Mouse (Mus musculus) adrenal gland, adult 2 months (tissue): ENCODE measurements around the gene Ncan. TPM values are rescaled to one million over a fixed set of nuclear protein-coding genes. Genes with fewer than 3 reads are reported as not detected.
"Not testable (repeated sequence)": the region's sequence is repeated elsewhere in the genome, so short reads cannot be mapped to it uniquely, and the experiment has no call there.

Experiments
- DNase-seq: peaks from one replicate; pipeline ENCODE4 v3.0.0; 2021
- microRNA-seq, 2 experiments: library from miRNA; unstranded; fragments of <30 nt; microRNA quantifications; one replicate each; pipeline ENCODE4 v1.2.0; 2021
- polyA plus RNA-seq: library from polyadenylated mRNA; depleted of rRNA; stranded (reverse); fragments of >200 nt; gene quantifications from 2 replicates; pipeline ENCODE4 v1.2.3, GENCODE M21; 2012; rRNA removed
- total RNA-seq, 2 experiments: library from RNA; stranded (reverse); gene quantifications; 2 replicates each; pipeline ENCODE4 v1.2.3; 2021

Ncan gene
- total and polyA plus RNA-seq, 3 experiments = 0.24 to 1.3 (median 0.26) TPM

GRCm38 (mm10) chr8:70084191-70085065, 36.2 kb downstream of the Ncan start:
- DNase-seq = peak; percentile 21

GRCm38 (mm10) chr8:70083285-70083684, 37.4 kb downstream of the Ncan start, which contains the start of gene Hapln4:
Gene Hapln4 (plus strand): TSS chr8:70083457.
- peak; percentile 78 for DNase-seq

DNA sequence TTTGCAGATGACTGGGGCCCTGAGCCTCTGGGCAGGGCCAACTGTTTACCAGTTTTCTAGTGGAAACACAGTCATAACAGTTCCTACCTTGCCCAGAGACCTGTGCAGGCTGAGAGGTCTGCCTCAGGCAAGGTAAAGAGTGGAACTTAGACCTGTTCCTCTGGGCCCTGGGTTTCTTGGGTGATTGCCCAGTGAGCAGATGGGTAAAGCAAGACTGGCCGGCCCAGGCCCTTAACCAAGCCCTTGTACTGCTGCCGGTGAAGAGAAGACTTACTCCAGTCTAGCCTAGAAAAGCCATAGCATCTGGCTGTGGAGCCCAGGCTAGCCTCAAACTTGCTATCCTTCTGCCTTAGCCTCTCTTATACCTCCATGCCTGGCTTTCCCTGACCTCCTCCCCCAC, 38.7 kb downstream of the Ncan start:
- no peak for DNase-seq

DNA sequence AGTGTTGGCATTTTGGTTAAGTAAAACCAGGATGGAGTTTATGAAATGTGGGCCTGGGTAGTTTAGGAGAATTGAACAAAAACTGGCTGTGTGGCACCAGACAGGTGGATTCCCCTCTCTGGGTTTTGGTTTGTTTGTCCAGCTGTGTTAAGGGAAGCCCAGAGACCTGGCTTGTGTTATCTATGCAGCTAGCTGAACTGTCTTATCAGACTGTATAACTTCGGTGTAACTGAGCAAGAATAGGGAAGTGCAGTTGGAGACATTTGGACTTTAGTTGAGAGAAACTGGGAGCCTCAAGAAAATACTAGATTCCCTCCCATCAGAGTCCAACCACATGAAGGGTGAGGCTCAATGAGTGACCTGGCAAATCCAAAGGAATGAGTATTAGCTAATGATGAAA, 47.0 kb downstream of the Ncan start:
- no peak for DNase-seq

GRCm38 (mm10) chr8:70073120-70073519, 47.6 kb downstream of the Ncan start:
- DNase-seq = no peak

GRCm38 (mm10) chr8:70072441-70073069, 48.1 kb downstream of the Ncan start, which contains the start of gene Tm6sf2:
Gene Tm6sf2 (plus strand): TSS chr8:70072924.
- DNase-seq = peak; percentile 61

DNA sequence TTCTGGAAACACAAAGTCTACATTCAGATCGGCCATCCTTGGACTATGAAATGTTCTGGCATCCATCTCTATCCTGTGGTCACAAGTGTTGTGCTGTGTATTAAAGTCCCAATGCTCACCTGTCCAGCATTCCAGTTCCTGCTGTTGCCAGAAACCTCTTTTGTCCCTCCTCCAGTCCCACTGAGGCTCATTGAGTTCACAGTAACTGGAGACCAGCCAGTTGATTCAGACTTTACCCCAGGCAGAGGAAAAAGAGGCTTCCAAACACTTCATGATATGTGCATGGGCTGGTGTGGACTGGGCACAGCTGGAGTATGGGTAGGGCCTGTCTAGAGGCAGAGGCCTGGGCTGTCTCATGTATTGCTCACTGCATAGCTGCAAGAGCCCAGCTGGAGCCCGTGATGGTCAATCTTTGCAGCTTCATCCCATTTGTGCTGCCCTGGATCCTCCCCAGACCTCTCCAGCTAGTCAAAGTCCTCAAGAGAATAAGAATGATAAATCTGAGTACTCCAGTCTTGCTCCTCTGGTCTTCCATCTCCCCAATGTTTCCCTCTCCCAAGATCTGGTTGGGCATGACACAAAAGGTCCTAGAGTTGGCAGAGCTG, 48.7 kb downstream of the Ncan start:
- DNase-seq = no peak

DNA sequence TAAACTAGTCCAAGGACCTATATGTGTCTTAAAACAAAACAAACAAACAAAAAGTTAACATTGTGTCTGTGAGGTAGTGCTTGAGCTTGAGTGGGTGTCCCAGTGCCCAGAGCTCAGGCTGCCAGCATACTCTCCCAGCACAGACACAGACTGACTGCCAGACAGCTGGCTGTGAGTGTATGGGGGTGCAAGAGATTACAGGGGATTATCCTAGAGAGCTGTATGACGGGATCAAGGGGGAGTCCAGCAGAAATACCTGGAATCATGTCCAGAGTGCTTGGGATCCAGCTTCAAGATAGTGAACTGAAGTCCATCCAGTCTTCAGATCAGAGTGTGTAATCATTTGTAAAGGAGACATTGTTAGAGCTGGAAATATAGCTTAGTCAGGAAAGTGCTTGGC, 63.0 kb downstream of the Ncan start:
- no peak for DNase-seq

DNA sequence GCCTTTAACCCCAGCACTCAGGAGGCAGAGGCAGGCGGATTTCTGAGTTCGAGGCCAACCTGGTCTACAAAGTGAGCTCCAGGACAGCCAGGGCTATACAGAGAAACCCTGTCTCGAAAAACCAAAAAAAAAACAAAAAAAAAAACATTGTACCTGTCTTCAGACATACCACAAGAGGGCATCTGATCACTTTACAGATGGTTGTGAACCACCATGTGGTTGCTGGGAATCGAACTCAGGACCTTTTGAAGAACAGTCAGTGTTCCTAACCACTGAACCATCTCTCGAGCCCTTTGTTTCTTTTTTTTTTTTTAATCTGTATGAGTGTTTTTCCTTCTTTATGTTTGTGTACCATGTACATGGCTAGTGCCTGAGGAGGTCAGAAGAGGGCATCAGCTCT, 70.2 kb downstream of the Ncan start:
- not testable (repeated sequence) for DNase-seq

GRCm38 (mm10) chr8:70049662-70050061, 71.0 kb downstream of the Ncan start:
- no peak for DNase-seq

GRCm38 (mm10) chr8:70043996-70044395, 76.7 kb downstream of the Ncan start:
- DNase-seq = no peak

Small RNA genes within 50 kb of the gene (microRNA-seq; reads per million reads assigned to microRNA genes)
- gene Mir7066 = 0 reads per million in 2 experiments

Other genes starting within 250 kb of the Ncan start
- under 1 TPM; 0.07 to 0.09 TPM for gene Cilp2, start 233.2 kb downstream of the Ncan start, total RNA-seq
- 0.39 and 1.1 TPM in 2 replicates for gene Cilp2, start 233.2 kb downstream of the Ncan start, polyA plus RNA-seq
- under 1 TPM; 0.35 to 0.66 TPM for gene Tssk6, start 218.7 kb downstream of the Ncan start, total RNA-seq
- gene Tssk6, start 218.7 kb downstream of the Ncan start, polyA plus RNA-seq = 1.3 and 2.0 TPM in 2 replicates
- 100 to 1,000 TPM; 160 to 215 TPM for gene Ndufa13, start 218.3 kb downstream of the Ncan start, total RNA-seq
- gene Ndufa13, start 218.3 kb downstream of the Ncan start, polyA plus RNA-seq = 83.3 and 99.4 TPM in 2 replicates
- gene Yjefn3, start 218.2 kb downstream of the Ncan start, total RNA-seq = 1 to 10 TPM; 1.9 to 4.2 TPM
- gene Yjefn3, start 218.2 kb downstream of the Ncan start, polyA plus RNA-seq = 6.6 and 10.8 TPM in 2 replicates
- gene Gatad2a, start 124.5 kb downstream of the Ncan start, total RNA-seq = 100 to 1,000 TPM; 102 to 116 TPM
- gene Gatad2a, start 124.5 kb downstream of the Ncan start, polyA plus RNA-seq = 92.3 and 105 TPM in 2 replicates
- gene Mau2, start 78.1 kb downstream of the Ncan start, total RNA-seq = 10 to 100 TPM; 51.1 to 53.3 TPM
- 98.2 and 114 TPM in 2 replicates for gene Mau2, start 78.1 kb downstream of the Ncan start, polyA plus RNA-seq
- 10 to 100 TPM; 28.7 to 32.8 TPM for gene Sugp1, start 78.1 kb downstream of the Ncan start, total RNA-seq
- 6.6 and 7.5 TPM in 2 replicates for gene Sugp1, start 78.1 kb downstream of the Ncan start, polyA plus RNA-seq
- 1 to 10 TPM in 1 of 2 experiments, under 1 TPM in 1; 0.86 to 1.6 TPM for gene Tm6sf2, start 47.9 kb downstream of the Ncan start, total RNA-seq
- gene Tm6sf2, start 47.9 kb downstream of the Ncan start, polyA plus RNA-seq = 3.2 and 4.1 TPM in 2 replicates
- gene Hapln4, start 37.4 kb downstream of the Ncan start, total RNA-seq = under 1 TPM; 0.43 to 0.59 TPM
- gene Hapln4, start 37.4 kb downstream of the Ncan start, polyA plus RNA-seq = 0.20 and 0.33 TPM in 2 replicates
- 10 to 100 TPM; 19.1 to 20.0 TPM for gene Nr2c2ap, start 10.5 kb upstream of the Ncan start, total RNA-seq
- gene Nr2c2ap, start 10.5 kb upstream of the Ncan start, polyA plus RNA-seq = 11.9 and 12.4 TPM in 2 replicates
- 10 to 100 TPM; 15.4 to 18.0 TPM for gene Rfxank, start 18.3 kb upstream of the Ncan start, total RNA-seq
- gene Rfxank, start 18.3 kb upstream of the Ncan start, polyA plus RNA-seq = 13.6 and 16.6 TPM in 2 replicates
- 10 to 100 TPM; 57.1 to 57.8 TPM for gene Borcs8, start 18.6 kb upstream of the Ncan start, total RNA-seq
- gene Borcs8, start 18.6 kb upstream of the Ncan start, polyA plus RNA-seq = 70.4 and 84.8 TPM in 2 replicates
- gene Mef2b, start 18.8 kb upstream of the Ncan start, total RNA-seq = under 1 TPM; 0.45 to 0.63 TPM
- gene Mef2b, start 18.8 kb upstream of the Ncan start, polyA plus RNA-seq = 1.5 and 2.2 TPM in 2 replicates
- 10 to 100 TPM; 66.5 to 74.0 TPM for gene Tmem161a, start 51.5 kb upstream of the Ncan start, total RNA-seq
- gene Tmem161a, start 51.5 kb upstream of the Ncan start, polyA plus RNA-seq = 277 and 300 TPM in 2 replicates
- 10 to 100 TPM; 40.9 to 49.3 TPM for gene Slc25a42, start 91.4 kb upstream of the Ncan start, total RNA-seq
- gene Slc25a42, start 91.4 kb upstream of the Ncan start, polyA plus RNA-seq = 72.6 and 85.8 TPM in 2 replicates
- gene Sugp2, start 113.4 kb upstream of the Ncan start, total RNA-seq = 10 to 100 TPM; 31.8 to 31.9 TPM
- gene Sugp2, start 113.4 kb upstream of the Ncan start, polyA plus RNA-seq = 34.8 and 36.2 TPM in 2 replicates
- gene Armc6, start 113.6 kb upstream of the Ncan start, total RNA-seq = 10 to 100 TPM; 10.8 to 11.5 TPM
- 17.4 and 21.2 TPM in 2 replicates for gene Armc6, start 113.6 kb upstream of the Ncan start, polyA plus RNA-seq
- gene Homer3, start 162.0 kb upstream of the Ncan start, total RNA-seq = 10 to 100 TPM; 16.0 to 21.8 TPM
- gene Homer3, start 162.0 kb upstream of the Ncan start, polyA plus RNA-seq = 56.8 and 68.4 TPM in 2 replicates
- 10 to 100 TPM; 57.7 to 69.5 TPM for gene Ddx49, start 181.6 kb upstream of the Ncan start, total RNA-seq
- 53.3 and 62.5 TPM in 2 replicates for gene Ddx49, start 181.6 kb upstream of the Ncan start, polyA plus RNA-seq
- 100 to 1,000 TPM; 203 to 233 TPM for gene Cope, start 181.6 kb upstream of the Ncan start, total RNA-seq
- 491 and 579 TPM in 2 replicates for gene Cope, start 181.6 kb upstream of the Ncan start, polyA plus RNA-seq
- gene Cers1, start 194.9 kb upstream of the Ncan start, total RNA-seq = 1 to 10 TPM; 2.5 to 3.8 TPM
- 4.9 and 5.2 TPM in 2 replicates for gene Cers1, start 194.9 kb upstream of the Ncan start, polyA plus RNA-seq
- gene Gdf1, start 208.9 kb upstream of the Ncan start, total RNA-seq = under 1 TPM in 1 of 2 experiments, not detected in 1; 0.41 TPM
- gene Gdf1, start 208.9 kb upstream of the Ncan start, polyA plus RNA-seq = 7.9 and 9.8 TPM in 2 replicates
- gene Upf1, start 232.4 kb upstream of the Ncan start, total RNA-seq = 10 to 100 TPM; 60.0 to 60.5 TPM
- 45.1 and 53.3 TPM in 2 replicates for gene Upf1, start 232.4 kb upstream of the Ncan start, polyA plus RNA-seq